Mouse (Mus musculus) cortical plate, adult 2 months (tissue): ENCODE measurements at regions not wholly inside any gene's neighbourhood (a gene's known extent, or its start where the extent isn't known, plus 50 kb on each side); places are given as distances from the start of the nearest gene placed in this dataset.

Experiments used
- H3K27ac ChIP-seq: fragments of 200-500 bp; 2 replicates; pipeline ENCODE4 v1.5.1; 2012; ENCODE audit warnings: low read length, control low read depth, inconsistent platforms; ENCODE audit not compliant: insufficient read depth
- H3K4me1 ChIP-seq: fragments of 200-500 bp; 2 replicates; pipeline ENCODE4 v1.6.1; 2011; ENCODE audit warnings: low read length; ENCODE audit not compliant: control insufficient read depth, insufficient read depth
- H3K4me3 ChIP-seq: fragments of 200-500 bp; 2 replicates; pipeline ENCODE4 v1.5.1; 2011; ENCODE audit warnings: mild to moderate bottlenecking, low read length, control low read depth; ENCODE audit not compliant: insufficient read depth
- CTCF ChIP-seq: fragments of 200-500 bp; IDR thresholded peaks from 2 replicates; pipeline ENCODE4 v1.5.1; 2011; ENCODE audit warnings: mild to moderate bottlenecking, control low read depth, low read length; ENCODE audit not compliant: insufficient read depth; ENCODE audit errors: extremely low read depth
- POLR2A ChIP-seq: fragments of 200-500 bp; IDR thresholded peaks from 2 replicates; pipeline ENCODE4 v1.6.1; 2011; ENCODE audit warnings: mild to moderate bottlenecking, low read length, control low read depth; ENCODE audit not compliant: insufficient read depth; ENCODE audit errors: extremely low read depth

- no peak overlapping the region for H3K4me3 ChIP-seq
- peaks cover 1% of the 10 kb centered on the region; the same call in 1 of the 2 replicates for H3K4me1 ChIP-seq
- TF ChIP-seq POLR2A (no peak), CTCF (no peak)
- H3K27ac ChIP-seq, result no peak overlapping the region
Measured at GRCm38 (mm10) chr14:105504376-105504775, 246.0 kb downstream of the Ndfip2 start.

DNA sequence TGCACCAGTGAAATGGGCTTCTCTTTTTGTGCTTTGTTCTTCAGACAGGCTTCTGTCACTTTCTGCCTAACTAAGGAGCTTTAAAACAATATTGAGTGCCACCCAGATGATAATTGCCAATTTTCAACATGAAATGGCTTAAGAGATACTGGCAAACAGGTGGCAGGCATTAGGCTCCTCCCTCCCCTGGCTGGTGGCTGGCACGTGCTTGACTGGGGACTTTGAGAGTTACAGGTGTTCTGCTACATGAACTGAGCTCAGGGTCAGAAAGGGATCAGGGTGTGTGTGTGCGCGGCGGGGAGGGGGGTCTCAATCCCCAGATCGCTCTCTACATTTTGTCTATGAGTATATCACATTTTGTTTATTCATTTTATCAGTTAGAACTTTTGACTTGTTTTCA, 245.4 kb downstream of the Ndfip2 start:
- H3K4me1 ChIP-seq, result peaks cover 4% of the 10 kb centered on the region
- H3K4me3 ChIP-seq, result no peak overlapping the region
- H3K27ac ChIP-seq, result no peak overlapping the region
- TF ChIP-seq CTCF (no peak), POLR2A (no peak)

DNA sequence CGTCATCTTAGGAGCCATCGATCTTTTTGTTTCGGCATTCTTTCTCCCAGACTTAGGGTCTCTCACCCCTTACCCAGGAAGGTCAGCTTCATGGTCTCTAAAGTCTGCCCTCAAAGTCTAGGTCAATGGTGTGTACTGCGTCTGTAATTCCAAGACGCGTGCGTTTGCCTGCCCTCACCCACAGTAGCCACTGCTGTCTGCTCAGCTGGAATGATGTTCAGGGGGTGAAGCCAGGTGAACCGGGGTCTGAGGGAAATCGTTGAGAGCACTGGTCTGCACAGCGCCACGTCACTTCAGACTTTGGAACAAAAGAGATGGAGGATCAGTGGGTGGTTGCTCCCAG, 244.2 kb downstream of the Ndfip2 start:
- TF ChIP-seq POLR2A (no peak), CTCF (no peak)
- H3K4me3 ChIP-seq, result no peak overlapping the region
- H3K27ac ChIP-seq, result no peak overlapping the region
- H3K4me1 ChIP-seq, result peaks cover 7% of the 10 kb centered on the region

- TF ChIP-seq POLR2A (no peak), CTCF (no peak)
- Histone ChIP-seq H3K4me1 (peaks cover 7% of the 10 kb centered on the region), H3K27ac (no peak overlapping the region), H3K4me3 (no peak overlapping the region)
Measured at GRCm38 (mm10) chr14:105501792-105502632, 243.6 kb downstream of the Ndfip2 start.

- TF ChIP-seq POLR2A (no peak), CTCF (no peak)
- Histone ChIP-seq H3K4me3 (no peak overlapping the region), H3K27ac (no peak overlapping the region), H3K4me1 (peaks cover 7% of the 10 kb centered on the region)
Measured at GRCm38 (mm10) chr14:105500966-105501741, 242.8 kb downstream of the Ndfip2 start.

DNA sequence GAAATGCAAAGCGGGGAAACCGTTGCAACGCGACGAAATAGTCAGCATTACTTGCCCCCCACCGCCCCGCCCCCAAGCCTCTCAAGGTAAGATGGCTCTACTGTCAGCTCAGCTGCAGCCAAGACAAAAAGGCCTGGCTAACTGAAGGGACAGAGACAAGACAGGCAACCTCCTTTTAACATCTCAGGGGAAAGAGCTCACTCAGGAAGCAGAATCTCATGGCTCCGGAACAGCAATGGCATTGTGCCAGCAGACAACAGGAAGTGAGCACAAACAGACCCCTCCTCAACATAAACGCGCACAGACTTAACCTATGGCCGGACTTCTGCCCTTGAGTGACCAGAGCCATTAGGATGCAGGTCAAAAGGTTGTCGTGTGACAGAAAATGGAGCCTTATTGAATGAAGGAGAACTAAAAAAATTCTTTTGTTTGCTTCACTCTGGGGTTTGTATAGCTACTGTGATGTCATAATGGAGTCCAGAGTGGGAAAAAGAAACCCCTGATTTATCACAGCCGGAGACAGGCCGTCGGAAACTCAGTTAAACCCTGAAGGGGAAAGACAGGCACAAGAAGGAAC, 241.0 kb downstream of the Ndfip2 start:
- TF ChIP-seq POLR2A, result no peak
- TF ChIP-seq CTCF, result no peak
- Histone ChIP-seq H3K27ac (no peak overlapping the region), H3K4me1 (peaks cover 7% of the 10 kb centered on the region), H3K4me3 (no peak overlapping the region)

- Histone ChIP-seq H3K4me1 (peaks cover 7% of the 10 kb centered on the region), H3K4me3 (no peak overlapping the region), H3K27ac (peak overlapping the region; percentile 89)
- no peak for TF ChIP-seq CTCF
- TF ChIP-seq POLR2A, result no peak
Measured at GRCm38 (mm10) chr14:105498155-105498906, 240.0 kb downstream of the Ndfip2 start.

GRCm38 (mm10) chr14:105495161-105495560, 236.8 kb downstream of the Ndfip2 start:
- Histone ChIP-seq H3K4me1 (peaks cover 7% of the 10 kb centered on the region), H3K27ac (no peak overlapping the region), H3K4me3 (no peak overlapping the region)
- no peak for TF ChIP-seq CTCF
- no peak for TF ChIP-seq POLR2A

DNA sequence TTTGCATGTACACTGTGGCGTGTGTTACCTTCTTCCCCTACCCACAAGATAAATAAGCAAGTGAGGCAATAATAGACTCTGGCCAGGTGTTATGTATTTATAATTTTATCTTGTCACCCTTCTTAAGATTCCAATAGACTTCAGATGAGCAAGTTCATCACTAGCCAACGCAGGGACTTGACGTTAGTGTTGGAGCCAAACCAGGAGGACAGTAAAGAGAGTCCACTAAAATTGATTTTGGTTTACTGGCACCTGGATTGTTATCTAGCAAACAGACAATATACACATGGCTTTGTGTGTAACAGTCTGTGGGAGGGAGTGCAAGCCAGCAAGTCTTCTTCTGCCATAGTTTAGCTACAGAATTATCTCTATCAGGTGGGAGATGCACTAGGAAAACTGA, 236.0 kb downstream of the Ndfip2 start:
- Histone ChIP-seq H3K4me1 (peaks cover 6% of the 10 kb centered on the region), H3K4me3 (no peak overlapping the region), H3K27ac (no peak overlapping the region)
- no peak for TF ChIP-seq POLR2A
- TF ChIP-seq CTCF, result no peak
